Mouse (Mus musculus): Measurements from ENCODE around the gene Medag.
A peak's percentile ranks its signal among the peaks of the same experiment; 100 is the strongest.

The Medag gene

GRCm38 (mm10) chr5:149411509-149412193 lies at the start of gene Medag:
Medag (plus strand) TSS chr5:149411749.
- peak; percentile 44 for DNase-seq

DNA sequence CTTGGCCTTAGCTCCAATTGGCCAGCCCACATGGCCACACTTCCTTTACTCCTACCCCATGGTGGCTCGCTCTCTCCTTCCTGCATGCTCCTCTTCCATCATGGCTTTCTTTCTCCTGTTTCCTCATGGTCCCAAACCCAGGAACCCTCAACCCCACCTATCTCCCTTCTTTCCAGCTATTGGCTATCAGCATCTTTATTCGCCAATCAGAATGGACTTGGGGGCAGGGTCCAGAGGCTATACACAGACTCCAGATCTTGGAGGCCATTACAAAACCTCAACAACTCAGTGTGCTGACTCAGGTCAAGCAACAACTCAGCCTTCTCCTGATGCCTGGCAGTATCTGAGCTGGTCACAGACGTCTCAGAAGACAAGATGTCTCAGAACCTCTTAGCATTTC lies 48.9 kb upstream of the Medag start:
- no peak for DNase-seq

DNA sequence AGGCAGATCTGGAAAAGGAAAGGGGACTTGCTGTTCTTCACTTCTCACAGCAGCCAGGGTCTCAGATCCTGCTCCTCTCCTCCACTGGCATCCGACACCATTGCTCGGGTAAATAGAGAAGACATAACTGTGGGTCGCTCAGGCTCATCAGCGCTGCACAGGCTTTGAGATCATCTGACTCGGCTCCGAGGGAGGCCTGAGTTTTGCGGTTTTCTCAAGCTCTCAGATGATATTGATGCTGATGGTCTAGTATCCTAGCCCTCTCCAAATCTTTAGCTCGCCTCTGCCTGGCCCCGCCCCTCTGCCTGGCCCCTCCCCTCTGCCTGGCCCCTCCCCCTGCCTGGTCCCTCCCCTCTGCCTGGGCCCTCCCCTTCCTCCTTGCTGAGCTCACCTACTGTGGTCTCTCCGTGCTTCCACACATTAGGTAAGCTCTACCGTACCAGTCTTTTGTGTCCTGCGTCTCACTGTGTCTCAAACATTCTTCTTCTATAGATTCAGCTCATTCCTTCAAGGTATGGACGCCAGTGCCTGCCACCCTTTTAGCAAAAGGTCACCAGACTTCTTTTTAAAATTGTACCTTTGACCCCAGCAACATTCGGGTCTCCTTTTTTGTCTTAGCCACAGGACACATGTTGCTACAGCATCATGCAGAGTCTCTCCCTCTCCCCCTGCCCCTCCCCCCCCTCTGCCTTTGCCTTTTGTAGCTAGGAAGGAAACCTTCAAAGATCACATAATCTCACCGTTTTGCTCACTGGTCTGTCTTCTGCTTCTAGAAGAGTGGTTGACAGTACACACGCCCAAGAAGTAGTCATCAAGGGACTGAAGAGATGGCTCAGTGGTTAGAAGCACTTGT lies 47.4 kb upstream of the Medag start:
- peak; percentile 72 for DNase-seq

GRCm38 (mm10) chr5:149367011-149367410 lies 44.5 kb upstream of the Medag start:
- DNase-seq: peak; percentile 45

GRCm38 (mm10) chr5:149367544-149368466 lies 43.7 kb upstream of the Medag start:
- peak; percentile 92 for DNase-seq

GRCm38 (mm10) chr5:149368575-149369312 lies 42.8 kb upstream of the Medag start:
- DNase-seq: peak; percentile 50

GRCm38 (mm10) chr5:149369373-149370035 lies 42.0 kb upstream of the Medag start:
- peak; percentile 61 for DNase-seq

- DNase-seq: no peak
These were observed 39.5 kb upstream of the Medag start for GRCm38 (mm10) chr5:149372018-149372417.

- peak; percentile 46 for DNase-seq
These were observed 38.3 kb upstream of the Medag start for GRCm38 (mm10) chr5:149373224-149373623.

- DNase-seq: peak; percentile 69
These were observed 37.5 kb upstream of the Medag start for GRCm38 (mm10) chr5:149374026-149374425.

- DNase-seq: no peak
These were observed 36.3 kb upstream of the Medag start for GRCm38 (mm10) chr5:149375074-149375888.

- DNase-seq: peak; percentile 96
These were observed 35.7 kb upstream of the Medag start for GRCm38 (mm10) chr5:149375889-149376212.

DNA sequence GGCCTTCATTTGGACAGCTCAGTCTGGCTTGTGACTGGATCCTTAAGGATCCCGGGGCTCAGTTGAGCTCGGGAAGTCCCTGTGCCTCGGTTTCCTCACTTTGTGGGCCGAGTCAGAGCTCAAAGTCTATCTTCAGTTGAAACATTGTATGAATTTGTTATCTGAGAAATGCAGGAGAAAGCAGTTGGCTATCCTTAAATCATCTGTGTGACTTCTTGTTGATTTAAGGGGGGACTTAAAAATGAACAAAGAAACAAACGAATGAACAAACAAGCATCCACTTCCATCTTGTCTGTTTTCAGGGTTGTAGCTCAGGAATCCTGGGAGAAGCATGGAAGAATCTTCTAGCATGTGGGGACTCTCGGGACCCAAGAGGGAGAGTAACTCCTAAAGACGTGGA lies 35.2 kb upstream of the Medag start:
- DNase-seq: no peak

- no peak for DNase-seq
These were observed 34.3 kb upstream of the Medag start for GRCm38 (mm10) chr5:149377253-149377652.

- peak; percentile 59 for DNase-seq
These were observed 33.0 kb upstream of the Medag start for GRCm38 (mm10) chr5:149378566-149378965.

- no peak for DNase-seq
These were observed 32.3 kb upstream of the Medag start for GRCm38 (mm10) chr5:149379131-149379784.

DNA sequence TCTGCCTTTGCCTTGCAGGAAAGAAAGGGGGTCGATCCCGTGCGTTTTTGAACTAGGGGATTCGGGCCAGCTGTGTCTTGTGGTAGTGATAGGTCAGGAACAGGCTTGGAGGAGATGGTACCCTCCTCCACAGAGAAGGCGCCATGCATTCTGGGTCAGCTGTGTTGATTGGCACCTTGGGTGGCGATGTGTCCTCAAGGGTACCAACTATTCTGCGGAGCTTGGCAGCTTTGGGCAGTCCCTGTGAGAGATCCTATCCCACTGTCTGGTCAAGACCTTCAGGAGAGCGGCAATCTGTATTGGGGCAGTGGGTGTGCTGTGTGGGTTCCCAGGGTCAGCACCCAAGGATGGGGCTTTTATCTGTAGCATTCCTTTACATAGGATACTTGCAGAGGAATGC lies 31.7 kb upstream of the Medag start:
- DNase-seq: no peak

DNA sequence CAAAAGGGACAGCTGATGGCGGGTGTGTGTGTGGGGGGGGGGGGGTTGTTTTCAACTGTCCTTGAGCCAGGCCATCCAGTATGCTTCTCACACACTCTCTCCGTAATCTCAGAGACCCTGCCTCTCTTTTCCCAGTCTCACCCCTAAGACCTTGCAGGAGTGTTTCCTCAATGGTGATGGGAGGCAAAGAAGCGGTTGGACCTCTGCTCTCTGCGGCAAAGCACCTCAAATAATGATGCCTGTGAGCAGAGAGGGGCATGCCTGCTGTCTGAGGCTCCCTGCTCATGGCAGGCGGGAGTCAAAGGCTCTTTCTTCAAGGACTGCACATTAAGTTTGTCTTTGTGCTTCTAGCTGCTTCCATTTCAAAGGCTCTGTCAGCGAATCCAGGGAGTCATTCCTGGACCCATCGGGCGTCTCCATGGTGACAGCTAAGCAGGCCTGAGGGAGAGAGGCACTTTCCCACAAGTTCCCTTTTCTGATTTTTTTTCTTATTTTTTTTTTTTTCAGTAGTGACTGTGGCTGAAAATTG lies 31.1 kb upstream of the Medag start:
- DNase-seq: no peak

- no peak for DNase-seq
These were observed 29.6 kb upstream of the Medag start for GRCm38 (mm10) chr5:149381948-149382347.

GRCm38 (mm10) chr5:149382601-149383000 lies 28.9 kb upstream of the Medag start:
- no peak for DNase-seq

All from thymus, postnatal 4 days (tissue).